Mouse (Mus musculus) layer of hippocampus, postnatal 36 days (tissue): ENCODE measurements around the gene Sytl1. TPM values are rescaled to one million over a fixed set of nuclear protein-coding genes. Genes with fewer than 3 reads are reported as not detected.

ENCODE experiments used
- DNase-seq, 2 experiments: peaks; one replicate each; pipeline ENCODE4 v3.0.0; 2022
- total RNA-seq, 2 experiments: library from RNA; stranded (reverse); gene quantifications; 2 replicates each; pipeline ENCODE4 v1.2.3; 2021

Gene Sytl1
- total RNA-seq, 2 experiments from 2014 or later: 0.70 to 0.99 TPM

- no peak for DNase-seq
These were observed 15.2 kb upstream of the Sytl1 start for GRCm38 (mm10) chr4:133278067-133278466.

GRCm38 (mm10) chr4:133277104-133278026 is 14.5 kb upstream of the Sytl1 start, which contains the start of gene Tmem222:
TSS of gene Tmem222 (minus strand) at chr4:133277792.
- DNase-seq: peak; percentile 96 to 97

DNA sequence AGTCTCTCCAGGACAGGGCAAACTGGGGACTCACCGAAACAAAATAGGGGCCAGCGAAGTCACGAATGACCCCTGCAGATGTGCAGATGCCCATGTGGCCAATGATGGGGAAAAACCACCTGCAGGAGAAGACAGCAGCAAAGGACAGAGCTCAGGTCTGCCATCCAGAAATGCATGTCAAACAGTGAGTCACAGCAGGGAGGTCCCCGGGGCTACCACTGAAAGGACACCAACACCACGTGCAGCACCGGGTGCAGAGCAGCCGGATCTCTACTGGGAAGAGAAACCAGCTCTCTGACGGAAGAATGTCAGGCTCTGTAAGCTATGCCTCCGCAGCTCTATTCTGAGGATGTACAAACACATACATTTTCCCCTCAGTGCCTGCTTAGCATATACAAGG is 8.0 kb upstream of the Sytl1 start:
- no peak for DNase-seq

GRCm38 (mm10) chr4:133269596-133269995 is 6.7 kb upstream of the Sytl1 start:
- no peak for DNase-seq

DNA sequence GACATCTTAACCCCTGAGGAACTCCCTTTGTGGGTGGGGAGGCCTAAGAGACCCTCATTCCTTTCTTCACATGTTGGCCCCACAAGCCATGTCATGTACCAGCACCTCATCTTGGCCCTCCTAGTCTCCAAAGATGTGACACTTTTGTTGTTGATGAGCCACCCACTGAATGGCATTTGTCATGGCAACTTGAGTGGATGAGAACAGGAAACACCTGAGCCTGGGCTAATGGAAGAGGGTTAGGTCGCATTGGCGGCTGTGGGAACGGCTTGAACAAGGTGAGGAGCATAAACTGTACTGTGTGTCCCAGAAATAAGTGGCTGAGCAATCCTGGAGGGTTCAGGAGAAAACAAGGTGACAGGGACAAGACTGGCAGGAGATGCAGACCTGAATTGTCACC is 6.0 kb upstream of the Sytl1 start:
- no peak for DNase-seq

- DNase-seq: no peak
These were observed 3.5 kb upstream of the Sytl1 start for GRCm38 (mm10) chr4:133266248-133266880.

DNA sequence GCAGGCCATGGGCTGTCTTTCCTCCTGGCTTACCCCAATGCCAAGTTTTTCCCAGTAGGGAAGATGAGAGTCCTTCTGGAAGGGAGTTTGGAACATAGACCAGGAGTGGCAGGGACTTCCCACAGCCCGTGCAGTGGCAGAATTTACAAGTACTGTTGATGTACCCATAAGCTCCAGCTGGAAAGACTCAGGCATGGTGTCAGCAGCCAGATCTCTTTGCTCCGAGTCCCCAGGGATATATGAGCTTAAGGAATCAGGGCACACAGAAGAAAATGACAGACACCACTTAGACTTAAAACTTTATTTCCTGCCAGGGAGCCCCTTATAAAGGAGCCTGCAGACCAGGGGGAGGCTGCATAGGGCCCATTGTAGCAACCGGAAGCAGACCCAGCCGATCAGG is 2.8 kb upstream of the Sytl1 start:
- no peak for DNase-seq

GRCm38 (mm10) chr4:133265297-133265696 is 2.4 kb upstream of the Sytl1 start:
- DNase-seq: no peak

GRCm38 (mm10) chr4:133264559-133264958 is 1.6 kb upstream of the Sytl1 start:
- no peak for DNase-seq

DNA sequence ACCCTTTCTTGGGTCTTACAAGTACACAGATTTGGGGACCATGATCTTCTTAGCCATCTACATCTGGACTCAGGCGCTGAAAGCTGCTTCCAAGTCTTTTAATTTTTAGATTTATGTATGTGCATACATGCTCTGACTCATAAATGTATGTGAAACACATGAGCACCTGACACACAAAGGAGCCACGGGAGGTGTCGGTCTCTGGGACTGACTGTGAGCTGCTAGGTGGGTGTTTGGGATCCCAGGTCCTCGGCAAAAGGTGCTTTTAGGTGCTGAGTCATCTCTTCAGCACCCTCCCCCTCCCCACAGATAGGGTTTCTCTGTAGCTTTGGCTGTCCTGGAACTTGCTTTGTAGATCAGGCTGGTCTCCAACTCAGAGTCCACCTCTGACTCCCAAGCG is 843 bp upstream of the Sytl1 start:
- no peak for DNase-seq

- no peak for DNase-seq
These were observed 543 bp downstream of the Sytl1 start for GRCm38 (mm10) chr4:133262375-133262765.

DNA sequence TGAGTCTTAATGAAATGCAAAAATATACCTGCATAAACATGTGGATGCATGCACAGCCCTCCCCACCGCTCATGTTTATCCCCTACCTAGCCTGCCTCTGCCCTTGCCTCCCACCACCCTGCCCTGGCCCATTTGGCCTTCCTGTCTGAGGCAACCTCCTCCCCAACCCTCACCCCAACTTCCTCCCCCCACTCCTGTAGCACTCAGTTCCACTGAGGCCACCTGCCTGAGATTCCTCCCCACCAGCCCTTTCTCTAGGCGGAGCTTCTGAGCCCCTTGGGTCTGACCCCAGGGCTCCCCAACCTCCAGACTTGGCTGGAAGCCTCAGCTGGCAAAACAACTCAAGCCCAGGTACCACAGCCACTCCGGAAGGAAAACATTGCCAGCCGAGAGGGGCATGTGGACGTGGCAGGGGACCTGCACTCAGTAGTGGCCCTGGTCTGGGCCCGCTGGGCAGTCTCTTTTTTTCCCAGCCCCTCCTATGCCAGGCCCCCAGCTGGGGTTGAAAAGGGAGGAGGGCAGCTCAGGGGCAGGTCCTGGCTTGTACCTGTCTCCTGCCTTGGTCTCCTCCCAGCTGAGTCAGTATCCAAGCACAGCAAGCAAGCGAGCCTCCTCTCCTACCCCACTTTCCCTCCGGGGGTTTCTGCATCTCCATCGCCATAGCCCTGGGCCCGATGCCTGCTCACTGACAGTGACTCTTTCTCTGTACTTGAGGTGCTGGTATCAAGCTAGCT is 1.1 kb downstream of the Sytl1 start:
- no peak for DNase-seq

GRCm38 (mm10) chr4:133257798-133258408 is 5.0 kb downstream of the Sytl1 start:
- DNase-seq: no peak

DNA sequence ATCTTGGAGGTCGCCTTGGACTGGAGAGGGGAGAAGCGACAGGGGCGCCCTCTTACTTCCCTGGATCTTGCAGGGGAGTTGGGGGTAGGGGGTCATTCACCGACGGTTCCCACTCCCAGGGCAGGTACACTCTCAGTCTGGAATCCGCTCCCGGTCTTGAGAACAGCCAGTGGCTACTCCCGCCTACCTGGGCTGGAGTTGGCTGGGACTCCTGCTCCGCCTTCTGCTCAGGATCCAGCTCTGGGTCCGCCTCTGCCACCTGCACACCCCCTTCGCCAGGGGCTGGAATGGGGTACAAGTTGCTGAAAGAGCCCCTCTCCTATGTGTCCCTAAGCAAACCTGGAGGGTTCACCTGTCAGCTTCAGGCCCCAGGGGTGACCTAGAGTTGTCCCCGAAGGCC is 5.7 kb downstream of the Sytl1 start:
- DNase-seq: no peak

DNA sequence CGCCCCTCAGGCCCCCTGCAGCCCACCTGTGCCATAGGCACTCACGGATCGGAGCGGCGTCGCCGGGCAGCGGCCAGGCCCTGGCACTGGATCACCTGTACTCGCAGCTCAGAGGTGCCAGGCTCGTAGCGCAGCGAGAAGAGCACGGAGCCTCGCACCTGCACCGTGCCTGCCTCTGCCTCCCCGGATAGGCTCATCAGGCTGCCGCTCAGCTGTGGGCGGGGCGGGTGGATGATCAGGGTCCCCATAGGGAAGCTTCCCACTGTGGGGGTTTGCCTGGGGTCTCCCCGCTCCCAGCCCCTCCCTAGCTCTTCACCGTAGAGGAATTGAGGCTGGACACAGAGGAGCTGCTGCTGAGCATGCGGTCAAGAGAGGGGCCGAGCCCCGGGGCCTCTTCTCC is 6.1 kb downstream of the Sytl1 start:
- DNase-seq: no peak

DNA sequence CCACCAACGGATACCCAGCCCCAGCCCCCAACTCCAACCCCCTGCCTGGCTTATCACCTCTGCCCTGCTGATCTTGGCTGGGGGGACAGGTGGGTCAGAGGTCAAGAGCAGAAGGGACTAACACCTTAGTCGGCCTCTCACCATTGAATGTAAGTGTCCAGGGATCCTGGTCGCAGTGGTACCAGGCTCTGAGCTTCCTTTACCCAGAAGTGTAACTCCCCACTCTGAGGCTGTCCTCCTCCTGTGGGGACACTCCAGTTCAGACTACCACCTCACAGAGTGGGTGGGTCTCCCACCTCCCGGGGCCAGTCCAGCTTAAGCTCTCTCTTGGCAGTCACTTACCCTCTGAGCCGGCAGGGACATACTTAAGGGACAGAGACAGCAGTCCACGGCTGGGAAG is 7.5 kb downstream of the Sytl1 start:
- DNase-seq: no peak

- no peak for DNase-seq
These were observed 9.5 kb downstream of the Sytl1 start for GRCm38 (mm10) chr4:133253412-133253811.

DNA sequence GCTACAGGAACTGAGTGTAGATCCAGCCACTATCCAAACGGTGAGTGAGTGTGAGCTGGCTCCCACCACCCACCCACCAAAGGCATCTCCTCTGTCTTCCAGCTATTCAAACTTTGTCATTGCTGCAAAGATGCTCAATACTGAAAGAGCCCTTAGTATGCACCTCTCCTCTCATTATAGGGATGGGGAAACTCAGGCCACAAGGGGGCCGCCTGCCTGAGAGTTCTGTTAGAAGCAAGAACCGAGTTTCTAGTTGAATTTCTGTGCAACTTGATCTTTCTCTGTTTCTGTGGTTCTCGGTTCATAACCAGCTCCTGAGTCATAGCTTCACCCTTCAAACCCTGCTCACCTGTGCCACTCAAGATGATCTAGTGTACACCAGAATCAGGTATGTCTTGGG is 10.8 kb downstream of the Sytl1 start:
- DNase-seq: no peak

- no peak for DNase-seq
These were observed 11.7 kb downstream of the Sytl1 start for GRCm38 (mm10) chr4:133251214-133251613.

DNA sequence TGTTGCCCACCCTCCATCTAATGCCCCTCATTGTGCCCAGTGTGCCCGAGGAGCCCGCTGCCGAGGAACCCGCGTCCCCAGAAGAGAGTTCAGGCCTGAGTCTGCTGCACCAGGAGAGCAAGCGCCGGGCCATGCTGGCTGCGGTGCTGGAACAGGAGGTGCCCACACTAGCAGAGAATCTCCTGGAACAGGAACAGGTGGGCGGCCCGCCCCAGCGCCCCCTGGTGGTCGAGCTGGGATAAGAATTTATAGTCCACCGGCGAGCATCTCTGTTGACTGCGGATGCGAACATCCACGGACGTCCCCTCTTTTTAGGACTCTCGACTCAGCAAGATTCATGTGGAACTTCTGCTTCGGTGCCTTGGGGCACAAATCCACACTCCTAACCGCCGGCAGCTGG is 12.3 kb downstream of the Sytl1 start:
- DNase-seq: peak; percentile 83 to 84

DNA sequence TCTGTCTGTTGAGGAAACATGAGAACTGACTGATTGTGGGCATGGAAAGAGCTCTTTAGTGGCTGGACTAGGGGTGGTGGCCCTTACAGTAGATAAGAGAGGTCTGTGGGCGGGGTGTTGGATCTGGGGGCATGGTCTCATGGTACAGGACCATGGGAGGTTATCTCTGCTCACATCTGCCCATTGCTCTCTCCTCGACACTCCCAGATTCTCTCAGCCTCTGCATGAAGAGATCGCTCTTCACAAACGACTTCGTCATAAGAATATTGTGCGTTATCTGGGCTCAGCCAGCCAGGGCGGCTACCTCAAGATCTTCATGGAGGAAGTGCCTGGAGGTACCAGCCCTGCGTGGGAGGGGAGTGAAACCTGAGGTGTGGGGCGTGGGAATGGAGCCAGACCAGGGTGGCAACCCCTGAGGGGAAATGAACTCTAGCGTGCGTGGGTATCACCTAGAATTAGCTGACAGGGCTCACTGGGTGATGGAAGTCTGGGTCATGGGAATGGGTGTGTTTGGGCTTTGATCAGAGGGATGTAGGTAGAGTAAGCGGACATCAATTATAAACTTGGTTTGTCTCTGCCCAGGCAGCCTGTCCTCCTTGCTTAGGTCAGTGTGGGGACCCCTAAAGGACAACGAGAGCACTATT is 15.0 kb downstream of the Sytl1 start:
- DNase-seq: no peak

DNA sequence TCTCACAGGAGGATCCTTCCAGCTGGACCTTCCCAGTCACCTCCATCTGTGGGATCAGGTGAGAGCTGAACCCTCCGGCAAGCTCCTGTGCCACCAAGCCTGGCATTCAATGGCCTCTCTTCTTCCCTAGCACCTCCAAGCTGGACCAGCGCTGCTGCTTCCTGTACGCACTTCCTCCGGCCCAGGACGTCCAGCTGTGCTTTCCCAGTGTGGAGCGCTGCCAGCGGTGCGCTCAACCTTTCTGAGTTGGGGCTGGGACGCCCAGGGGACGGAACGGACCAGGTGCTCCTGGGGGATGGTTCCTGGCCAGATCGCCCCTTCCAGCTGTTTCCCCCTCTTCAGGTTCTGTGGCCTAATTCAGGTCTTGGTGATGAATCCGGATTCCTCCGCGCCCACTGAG is 15.8 kb downstream of the Sytl1 start:
- DNase-seq: no peak
